Mouse (Mus musculus): ENCODE measurements around the gene Cavin1.
A peak's percentile ranks its signal among the peaks of the same experiment; 100 is the strongest.
"Not testable (repeated sequence)": the region's sequence is repeated elsewhere in the genome, so short reads cannot be mapped to it uniquely, and the experiment has no call there.

The Cavin1 gene

GRCm38 (mm10) chr11:100970557-100970937 is at the start of gene Cavin1:
Gene Cavin1, minus strand, starts transcription at chr11:100970887.
- DNase-seq (ENCODE audit: low spot score), result peak; percentile 98

- no peak for DNase-seq (ENCODE audit: low spot score)
These were observed 41.0 kb upstream of the Cavin1 start for GRCm38 (mm10) chr11:101011641-101012040.

DNA sequence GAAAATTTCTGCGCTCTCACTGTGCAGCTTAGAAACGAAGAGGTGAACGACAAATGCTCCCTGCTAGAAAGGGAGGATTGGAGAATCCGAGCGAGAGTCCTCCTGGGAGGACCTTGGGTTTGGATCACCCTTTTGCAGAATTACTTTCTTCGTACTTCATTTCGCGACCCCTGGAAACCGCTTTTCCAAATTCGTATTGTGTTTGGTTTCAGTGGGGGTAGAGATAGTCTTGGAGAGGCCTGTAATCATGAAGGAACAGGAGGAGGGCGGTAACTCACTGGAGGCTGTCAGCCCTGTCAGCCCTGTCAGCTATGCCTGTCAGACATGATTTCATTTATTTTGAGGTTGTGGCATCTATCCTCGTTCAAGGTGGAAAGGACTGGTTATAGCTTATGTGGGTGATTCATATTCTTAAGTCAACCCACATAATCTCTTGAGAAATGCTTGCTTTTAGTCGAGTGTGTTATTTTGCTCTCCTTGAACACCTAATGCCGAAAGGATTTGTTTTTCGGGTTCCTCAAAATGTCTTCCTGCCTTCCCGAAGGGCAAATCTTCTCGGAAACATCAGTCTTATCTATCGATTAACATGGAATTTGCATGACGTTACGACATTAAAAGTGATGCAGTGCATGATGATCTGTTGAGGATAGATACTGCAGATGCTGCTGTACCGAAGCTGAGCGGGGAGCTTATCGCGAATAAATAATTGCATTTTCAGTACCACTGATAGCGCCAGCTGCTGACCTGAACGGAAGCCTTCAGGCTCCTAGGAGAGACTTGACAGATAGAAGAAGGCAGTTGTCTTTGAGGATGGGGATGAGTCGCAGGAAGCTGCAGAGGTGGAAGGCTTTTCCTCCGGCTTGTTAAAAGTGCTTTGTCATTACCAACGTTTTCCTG is 39.4 kb upstream of the Cavin1 start:
- no peak for DNase-seq (ENCODE audit: low spot score)

DNA sequence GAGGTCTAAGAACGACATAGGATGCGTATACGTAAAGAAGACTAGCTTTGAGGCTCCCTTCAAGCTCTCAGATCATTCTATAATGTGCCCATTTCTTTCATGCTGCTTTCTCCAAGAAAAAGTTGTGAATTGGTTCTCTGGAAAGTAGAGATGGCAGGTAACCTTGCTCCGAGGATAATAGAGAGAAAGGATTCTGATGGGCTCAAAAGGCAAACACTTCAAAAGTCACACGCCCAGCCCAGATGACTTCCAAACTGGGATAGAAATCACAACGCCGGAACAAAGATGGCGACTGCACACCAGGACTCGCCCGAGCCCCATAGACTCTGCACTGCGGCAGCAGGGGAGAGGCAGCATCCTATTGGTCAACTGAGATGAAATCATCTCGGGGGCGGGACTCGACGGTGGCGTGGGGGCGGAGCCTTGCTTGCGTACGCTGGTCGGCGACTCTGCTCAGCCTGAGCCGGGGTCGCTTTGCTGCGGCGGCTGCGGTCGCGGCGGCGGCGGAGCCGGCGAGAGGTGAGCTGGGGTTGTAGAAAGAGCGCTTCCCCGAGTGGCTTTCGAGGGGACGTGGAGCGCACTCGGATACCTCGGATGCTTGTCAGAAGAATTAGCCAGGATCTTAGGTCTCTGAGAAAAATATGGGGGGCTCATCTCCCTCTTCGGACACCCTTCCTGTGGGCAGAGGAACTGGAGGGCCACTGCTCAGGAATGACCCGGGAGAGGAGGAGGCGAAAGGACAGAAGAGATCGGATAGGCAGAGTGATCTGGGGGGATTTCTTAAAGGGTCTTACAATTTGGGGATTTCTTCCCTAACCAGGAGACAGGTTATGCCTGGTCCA is 38.6 kb upstream of the Cavin1 start, which contains the start of gene Atp6v0a1:
Gene Atp6v0a1 (plus strand): TSS at position 407 of the 842 bp plus-strand sequence.
- peak; percentile 95 for DNase-seq (ENCODE audit: low spot score)

DNA sequence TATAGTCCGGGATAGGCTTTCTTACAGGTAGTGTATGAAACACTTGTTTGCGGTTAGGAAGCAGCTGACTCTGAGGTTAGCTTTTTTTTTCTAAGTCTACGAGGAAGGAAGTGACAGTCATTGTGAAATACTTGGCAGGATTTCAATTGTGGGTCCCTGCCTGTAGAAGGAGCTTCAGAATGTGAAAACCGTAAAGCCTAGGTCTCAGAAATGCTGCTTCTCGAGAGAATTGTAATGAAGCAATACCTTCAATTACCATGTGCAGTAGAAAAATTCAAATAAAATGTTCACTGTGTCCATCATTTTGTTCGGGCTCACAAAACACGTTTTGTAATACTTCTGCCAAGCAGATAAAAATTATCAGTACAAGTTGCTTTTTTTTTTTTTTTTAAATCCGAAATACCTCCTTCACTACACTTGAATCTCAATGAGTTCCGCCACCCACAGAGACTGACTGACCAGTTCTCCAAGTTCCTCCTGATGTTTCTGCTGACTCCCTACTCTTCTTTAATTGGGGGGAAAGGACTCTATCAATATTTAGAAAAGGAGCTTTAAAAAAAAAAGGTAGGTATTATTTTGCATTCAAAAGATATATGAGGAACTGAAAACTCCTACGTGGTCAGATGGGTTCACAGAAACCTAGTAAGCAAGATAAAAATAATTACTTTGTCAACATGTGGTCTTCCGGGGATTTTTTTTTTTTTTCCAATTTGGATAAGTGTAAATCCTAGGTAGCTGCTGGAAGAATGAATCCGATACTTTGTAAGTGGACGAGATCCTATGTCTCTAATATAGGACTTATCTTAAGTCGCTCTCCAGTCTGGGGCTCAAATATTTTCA is 37.7 kb upstream of the Cavin1 start:
- DNase-seq (ENCODE audit: low spot score), result no peak

- no peak for DNase-seq (ENCODE audit: low spot score)
These were observed 32.5 kb upstream of the Cavin1 start for GRCm38 (mm10) chr11:101003025-101003685.

- not testable (repeated sequence) for DNase-seq (ENCODE audit: low spot score)
These were observed 31.3 kb upstream of the Cavin1 start for GRCm38 (mm10) chr11:101001875-101002552.

- DNase-seq (ENCODE audit: low spot score), result no peak
These were observed 28.6 kb upstream of the Cavin1 start for GRCm38 (mm10) chr11:100999254-100999653.

- DNase-seq (ENCODE audit: low spot score), result no peak
These were observed 28.1 kb upstream of the Cavin1 start for GRCm38 (mm10) chr11:100998836-100999235.

- DNase-seq (ENCODE audit: low spot score), result no peak
These were observed 25.8 kb upstream of the Cavin1 start for GRCm38 (mm10) chr11:100996501-100996900.

DNA sequence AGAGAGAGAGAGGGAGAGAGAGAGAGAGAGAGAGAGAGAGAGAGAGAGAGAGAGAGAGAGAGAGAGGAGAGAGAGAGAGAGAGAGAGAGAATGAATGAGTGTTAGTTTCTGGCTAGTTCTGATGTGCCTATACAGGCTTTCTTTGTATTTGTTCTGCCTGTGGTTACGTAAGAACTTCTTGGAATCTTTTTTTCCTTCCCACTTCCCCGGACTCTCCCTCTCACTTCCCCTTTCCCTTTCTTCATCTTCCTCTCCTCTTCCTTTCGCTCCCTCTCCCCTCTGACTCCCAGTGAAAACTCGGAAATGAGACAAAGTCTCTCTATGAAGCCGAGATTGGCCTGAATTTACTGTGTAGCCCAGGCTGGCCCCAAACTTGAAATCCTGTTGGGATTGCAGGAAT is 24.0 kb upstream of the Cavin1 start:
- no peak for DNase-seq (ENCODE audit: low spot score)

DNA sequence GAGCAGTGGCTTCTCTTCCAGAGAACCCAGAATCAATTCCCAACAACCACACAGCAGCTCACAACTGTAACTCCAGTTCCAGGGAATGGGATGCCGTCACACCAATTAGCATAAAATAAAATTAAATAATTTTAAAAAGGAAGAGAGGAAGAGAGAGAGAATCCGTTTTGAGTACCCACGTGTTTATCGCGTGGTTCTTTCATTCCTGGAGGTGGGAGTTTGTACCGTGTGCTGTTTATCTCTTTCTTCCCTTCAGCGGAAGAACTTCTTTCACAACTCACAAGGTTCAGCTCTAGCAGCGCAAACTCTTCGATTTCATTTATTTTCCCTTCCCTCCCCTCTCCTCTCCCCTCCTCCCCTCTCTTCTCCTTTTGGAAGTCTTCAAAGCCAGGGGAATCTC is 23.5 kb upstream of the Cavin1 start:
- DNase-seq (ENCODE audit: low spot score), result no peak

GRCm38 (mm10) chr11:100993437-100993836 is 22.8 kb upstream of the Cavin1 start:
- DNase-seq (ENCODE audit: low spot score), result no peak

DNA sequence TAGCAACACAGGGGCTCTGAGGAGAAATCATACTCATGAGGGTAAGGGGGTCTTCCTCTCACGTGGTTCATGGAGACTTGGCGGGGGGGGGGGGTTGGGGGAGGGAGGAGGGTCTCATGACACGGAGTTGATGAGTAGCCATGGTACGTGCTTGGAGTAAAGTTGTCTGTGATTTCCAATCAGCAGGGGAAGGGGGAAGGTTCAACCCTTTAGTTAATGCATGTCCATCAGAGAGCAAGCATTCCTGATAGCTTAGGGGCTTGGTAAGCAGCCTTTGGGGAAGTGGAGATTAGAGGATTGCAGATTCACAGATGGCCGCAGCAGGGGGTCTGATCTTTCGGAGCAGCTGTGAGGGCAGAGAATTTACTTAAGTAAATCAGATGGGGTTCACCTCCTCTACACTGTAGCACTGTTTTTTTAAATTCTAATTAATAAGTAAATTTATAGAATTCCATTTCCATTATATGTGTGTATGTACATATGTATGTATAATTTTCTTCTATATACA is 20.4 kb upstream of the Cavin1 start:
- DNase-seq (ENCODE audit: low spot score), result no peak

DNA sequence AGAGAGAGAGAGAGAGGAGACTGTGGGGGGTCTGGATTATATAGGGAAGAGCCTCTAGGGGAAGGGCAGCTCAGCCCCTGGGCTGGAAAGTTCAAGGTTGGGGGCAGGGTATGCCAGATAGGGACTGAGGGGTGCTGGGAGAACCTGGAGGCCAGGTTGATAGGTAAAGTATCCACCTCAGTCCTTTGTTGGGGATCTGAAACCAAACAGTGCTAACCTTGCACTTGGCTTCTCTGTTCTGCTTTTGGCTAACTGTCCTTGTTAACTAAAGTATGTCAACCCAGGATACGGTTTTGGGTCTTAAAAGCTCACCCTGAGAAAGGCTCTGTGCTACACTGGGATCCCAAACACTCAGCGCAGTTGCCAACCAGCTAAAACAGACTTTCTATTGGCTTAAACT is 19.0 kb upstream of the Cavin1 start:
- no peak for DNase-seq (ENCODE audit: low spot score)

GRCm38 (mm10) chr11:100988674-100989073 is 18.0 kb upstream of the Cavin1 start:
- DNase-seq (ENCODE audit: low spot score), result no peak

GRCm38 (mm10) chr11:100985607-100986006 is 14.9 kb upstream of the Cavin1 start:
- DNase-seq (ENCODE audit: low spot score), result no peak

DNA sequence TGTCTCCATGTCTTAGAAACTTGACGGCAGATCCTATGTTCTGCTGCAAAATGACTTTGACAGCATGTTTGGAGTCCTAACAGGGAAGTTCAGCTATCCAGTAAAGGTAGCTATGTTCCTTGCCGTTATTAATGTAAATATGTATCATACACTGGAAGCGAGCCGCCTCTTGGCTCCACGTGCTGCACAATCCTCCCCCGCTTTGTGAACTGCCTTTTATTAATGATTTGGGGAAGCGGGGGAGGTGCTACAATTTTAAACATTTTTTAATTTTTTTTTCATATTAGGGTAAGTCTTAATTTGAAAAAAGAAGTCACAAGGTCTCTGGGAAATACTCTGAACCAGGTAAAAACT is 13.1 kb upstream of the Cavin1 start:
- DNase-seq (ENCODE audit: low spot score), result no peak

DNA sequence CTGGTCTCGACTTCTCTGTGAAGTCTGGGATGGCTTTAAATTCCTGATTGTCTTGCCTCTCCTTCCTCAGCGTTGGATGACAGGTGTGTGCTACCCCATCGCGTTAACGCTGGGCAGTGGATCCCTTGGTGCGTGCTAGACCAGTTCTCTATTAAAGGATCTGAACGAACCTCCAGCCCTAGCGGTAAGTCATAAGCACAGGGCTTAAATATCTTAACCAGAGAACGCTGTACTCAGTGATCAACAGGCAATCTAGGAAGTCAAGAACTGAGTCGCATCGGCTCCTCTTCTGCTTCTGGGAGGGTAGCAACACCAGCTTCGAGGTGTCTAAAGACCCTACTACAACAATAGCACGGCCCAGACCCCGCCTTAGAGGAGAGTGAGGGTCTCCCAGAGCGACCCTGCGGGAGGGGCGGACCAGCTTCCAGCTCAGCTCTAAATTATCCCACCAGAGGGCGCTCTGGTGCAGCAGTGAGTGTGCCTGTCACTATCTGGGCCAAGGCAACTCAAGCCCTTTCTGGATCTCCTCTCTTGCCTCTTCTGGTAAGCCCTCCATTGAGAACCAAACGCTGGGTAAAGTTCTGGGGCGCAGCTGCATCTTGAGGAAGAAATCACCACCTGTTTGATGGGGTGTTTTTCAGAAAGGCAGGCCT is 12.6 kb upstream of the Cavin1 start:
- DNase-seq (ENCODE audit: low spot score), result peak; percentile 83

DNA sequence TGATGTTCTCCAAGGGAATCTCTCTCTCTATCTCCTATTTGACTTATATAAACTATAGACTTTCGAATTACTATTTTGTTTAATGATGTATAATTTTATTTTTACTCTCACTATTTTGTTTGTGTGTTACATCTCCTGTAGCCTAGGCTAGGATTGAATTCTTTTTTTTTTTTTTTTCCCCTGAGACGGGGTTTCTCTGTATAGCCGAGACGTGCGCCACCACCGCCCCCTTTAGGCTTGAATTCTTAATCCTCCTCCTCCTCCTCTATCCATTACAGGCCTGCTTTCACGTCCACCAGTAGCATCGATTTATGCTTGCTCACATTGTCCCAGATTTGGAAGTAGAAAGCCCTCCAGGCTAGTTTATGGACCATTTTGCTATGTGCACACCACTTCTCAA is 11.4 kb upstream of the Cavin1 start:
- no peak for DNase-seq (ENCODE audit: low spot score)
